Mouse (Mus musculus): ENCODE data around the gene Gm20388. TPM values are rescaled to one million over a fixed set of nuclear protein-coding genes. Genes with fewer than 3 reads are reported as not detected.
A peak's percentile ranks its signal among the peaks of the same experiment; 100 is the strongest.

The Gm20388 gene
- polyA plus RNA-seq, 1 experiment from 2014 or later, result 8.3 TPM

- Histone ChIP-seq H3K9me3 (ENCODE audit: control insufficient read depth, low read length) (no peaks in the 10 kb centered on the region), H3K4me2 (ENCODE audit: low read length) (no peak overlapping the region), H3K27me3 (replicated peaks; ENCODE audit: control insufficient read depth, insufficient read depth, low read length) (no peaks in the 10 kb centered on the region), H3K9ac (ENCODE audit: low read length) (no peak overlapping the region), H3K4me1 (replicated peaks; ENCODE audit: control insufficient read depth, insufficient read depth, low read length) (peaks cover 7% of the 10 kb centered on the region), H3K4me3 (ENCODE audit: low read depth, low read length) (no peak overlapping the region), H3K36me3 (ENCODE audit: control insufficient read depth, insufficient read depth, low read length) (no peaks in the 10 kb centered on the region), H3K27ac (ENCODE audit: low read depth) (no peak overlapping the region)
- DNase-seq (ENCODE audit: low spot score) (no peak), ATAC-seq (replicated peaks; ENCODE audit: low FRiP score, low TSS enrichment, low read depth) (no peak)
- 69% methylated on average over 6 of the region's 6 CpGs for WGBS
These were observed 3876.0 kb downstream of the Gm20388 start for GRCm38 (mm10) chr8:123786644-123787043.

- Histone ChIP-seq H3K4me3 (ENCODE audit: low read depth, low read length) (no peak overlapping the region), H3K27me3 (replicated peaks; ENCODE audit: control insufficient read depth, insufficient read depth, low read length) (no peaks in the 10 kb centered on the region), H3K9me3 (ENCODE audit: control insufficient read depth, low read length) (no peaks in the 10 kb centered on the region), H3K27ac (ENCODE audit: low read depth) (no peak overlapping the region), H3K36me3 (ENCODE audit: control insufficient read depth, insufficient read depth, low read length) (no peaks in the 10 kb centered on the region), H3K4me2 (ENCODE audit: low read length) (peak overlapping the region; percentile 28), H3K9ac (ENCODE audit: low read length) (no peak overlapping the region), H3K4me1 (replicated peaks; ENCODE audit: control insufficient read depth, insufficient read depth, low read length) (peaks cover 7% of the 10 kb centered on the region)
- WGBS, result 46% methylated on average over 21 of the region's 21 CpGs
- no peak for ATAC-seq (replicated peaks; ENCODE audit: low FRiP score, low TSS enrichment, low read depth)
- DNase-seq (ENCODE audit: low spot score), result no peak
These were observed 3876.7 kb downstream of the Gm20388 start for GRCm38 (mm10) chr8:123787254-123787897.

GRCm38 (mm10) chr8:123788416-123789170, 3878.0 kb downstream of the Gm20388 start:
- H3K27ac ChIP-seq (ENCODE audit: low read depth), result no peak overlapping the region
- no peak overlapping the region for H3K4me2 ChIP-seq (ENCODE audit: low read length)
- no peak overlapping the region for H3K4me3 ChIP-seq (ENCODE audit: low read depth, low read length)
- H3K9ac ChIP-seq (ENCODE audit: low read length), result no peak overlapping the region
- no peaks in the 10 kb centered on the region for H3K9me3 ChIP-seq (ENCODE audit: control insufficient read depth, low read length)
- no peak for ATAC-seq (replicated peaks; ENCODE audit: low FRiP score, low TSS enrichment, low read depth)
- no peak for DNase-seq (ENCODE audit: low spot score)
- 44% methylated on average over 14 of the region's 14 CpGs for WGBS
- H3K36me3 ChIP-seq (ENCODE audit: control insufficient read depth, insufficient read depth, low read length), result no peaks in the 10 kb centered on the region
- H3K27me3 ChIP-seq (replicated peaks; ENCODE audit: control insufficient read depth, insufficient read depth, low read length), result no peaks in the 10 kb centered on the region
- peaks cover 8% of the 10 kb centered on the region for H3K4me1 ChIP-seq (replicated peaks; ENCODE audit: control insufficient read depth, insufficient read depth, low read length)

- H3K27ac ChIP-seq (ENCODE audit: low read depth), result no peak overlapping the region
- H3K4me1 ChIP-seq (replicated peaks; ENCODE audit: control insufficient read depth, insufficient read depth, low read length), result peaks cover 15% of the 10 kb centered on the region
- H3K36me3 ChIP-seq (ENCODE audit: control insufficient read depth, insufficient read depth, low read length), result no peaks in the 10 kb centered on the region
- H3K4me3 ChIP-seq (ENCODE audit: low read depth, low read length), result no peak overlapping the region
- DNase-seq (ENCODE audit: low spot score) (no peak), ATAC-seq (replicated peaks; ENCODE audit: low FRiP score, low TSS enrichment, low read depth) (no peak)
- H3K9ac ChIP-seq (ENCODE audit: low read length), result no peak overlapping the region
- no peaks in the 10 kb centered on the region for H3K27me3 ChIP-seq (replicated peaks; ENCODE audit: control insufficient read depth, insufficient read depth, low read length)
- 73% methylated on average over 9 of the region's 9 CpGs for WGBS
- H3K4me2 ChIP-seq (ENCODE audit: low read length), result no peak overlapping the region
- no peaks in the 10 kb centered on the region for H3K9me3 ChIP-seq (ENCODE audit: control insufficient read depth, low read length)
These were observed 3878.8 kb downstream of the Gm20388 start for GRCm38 (mm10) chr8:123789461-123789860.

GRCm38 (mm10) chr8:123789970-123790369, 3879.3 kb downstream of the Gm20388 start:
- no peak overlapping the region for H3K4me3 ChIP-seq (ENCODE audit: low read depth, low read length)
- no peaks in the 10 kb centered on the region for H3K27me3 ChIP-seq (replicated peaks; ENCODE audit: control insufficient read depth, insufficient read depth, low read length)
- peak; percentile 99 for DNase-seq (ENCODE audit: low spot score)
- H3K4me2 ChIP-seq (ENCODE audit: low read length), result no peak overlapping the region
- H3K4me1 ChIP-seq (replicated peaks; ENCODE audit: control insufficient read depth, insufficient read depth, low read length), result peaks cover 18% of the 10 kb centered on the region
- no peaks in the 10 kb centered on the region for H3K9me3 ChIP-seq (ENCODE audit: control insufficient read depth, low read length)
- WGBS, result under 1% methylated on average over 4 of the region's 4 CpGs
- no peaks in the 10 kb centered on the region for H3K36me3 ChIP-seq (ENCODE audit: control insufficient read depth, insufficient read depth, low read length)
- ATAC-seq (replicated peaks; ENCODE audit: low FRiP score, low TSS enrichment, low read depth), result no peak
- H3K27ac ChIP-seq (ENCODE audit: low read depth), result no peak overlapping the region
- no peak overlapping the region for H3K9ac ChIP-seq (ENCODE audit: low read length)

- Histone ChIP-seq H3K4me3 (ENCODE audit: low read depth, low read length) (no peak overlapping the region), H3K4me2 (ENCODE audit: low read length) (no peak overlapping the region), H3K36me3 (ENCODE audit: control insufficient read depth, insufficient read depth, low read length) (no peaks in the 10 kb centered on the region), H3K9me3 (ENCODE audit: control insufficient read depth, low read length) (no peaks in the 10 kb centered on the region), H3K27me3 (replicated peaks; ENCODE audit: control insufficient read depth, insufficient read depth, low read length) (no peaks in the 10 kb centered on the region), H3K27ac (ENCODE audit: low read depth) (no peak overlapping the region), H3K4me1 (replicated peaks; ENCODE audit: control insufficient read depth, insufficient read depth, low read length) (peaks cover 21% of the 10 kb centered on the region), H3K9ac (ENCODE audit: low read length) (no peak overlapping the region)
- DNase-seq (ENCODE audit: low spot score), result no peak
- 58% methylated on average over 16 of the region's 16 CpGs for WGBS
- ATAC-seq (replicated peaks; ENCODE audit: low FRiP score, low TSS enrichment, low read depth), result no peak
These were observed 3880.6 kb downstream of the Gm20388 start for GRCm38 (mm10) chr8:123791101-123791844.

- no peaks in the 10 kb centered on the region for H3K27me3 ChIP-seq (replicated peaks; ENCODE audit: control insufficient read depth, insufficient read depth, low read length)
- no peak overlapping the region for H3K4me3 ChIP-seq (ENCODE audit: low read depth, low read length)
- H3K9me3 ChIP-seq (ENCODE audit: control insufficient read depth, low read length), result no peaks in the 10 kb centered on the region
- ATAC-seq (replicated peaks; ENCODE audit: low FRiP score, low TSS enrichment, low read depth) (no peak), DNase-seq (ENCODE audit: low spot score) (no peak)
- WGBS, result 75% methylated on average over 7 of the region's 7 CpGs
- no peaks in the 10 kb centered on the region for H3K36me3 ChIP-seq (ENCODE audit: control insufficient read depth, insufficient read depth, low read length)
- peaks cover 21% of the 10 kb centered on the region for H3K4me1 ChIP-seq (replicated peaks; ENCODE audit: control insufficient read depth, insufficient read depth, low read length)
- no peak overlapping the region for H3K9ac ChIP-seq (ENCODE audit: low read length)
- no peak overlapping the region for H3K27ac ChIP-seq (ENCODE audit: low read depth)
- no peak overlapping the region for H3K4me2 ChIP-seq (ENCODE audit: low read length)
These were observed 3881.2 kb downstream of the Gm20388 start for GRCm38 (mm10) chr8:123791845-123792225.

- peak overlapping the region; percentile 27; the same call in 1 of the 2 replicates for H3K27ac ChIP-seq (ENCODE audit: low read depth)
- DNase-seq (ENCODE audit: low spot score), result no peak
- no peak for ATAC-seq (replicated peaks; ENCODE audit: low FRiP score, low TSS enrichment, low read depth)
- H3K36me3 ChIP-seq (ENCODE audit: control insufficient read depth, insufficient read depth, low read length), result no peaks in the 10 kb centered on the region
- no peaks in the 10 kb centered on the region for H3K27me3 ChIP-seq (replicated peaks; ENCODE audit: control insufficient read depth, insufficient read depth, low read length)
- WGBS, result 9% methylated on average over 10 of the region's 10 CpGs
- H3K9ac ChIP-seq (ENCODE audit: low read length), result no peak overlapping the region
- no peaks in the 10 kb centered on the region for H3K9me3 ChIP-seq (ENCODE audit: control insufficient read depth, low read length)
- H3K4me2 ChIP-seq (ENCODE audit: low read length), result peak overlapping the region; percentile 18; the same call in 1 of the 2 replicates
- peaks cover 14% of the 10 kb centered on the region for H3K4me1 ChIP-seq (replicated peaks; ENCODE audit: control insufficient read depth, insufficient read depth, low read length)
- H3K4me3 ChIP-seq (ENCODE audit: low read depth, low read length), result no peak overlapping the region
These were observed 3883.3 kb downstream of the Gm20388 start for GRCm38 (mm10) chr8:123793900-123794299.
